8 mouse cellular contexts compared by ENCODE assay signal in genomic region chr1:134062411-134063085, GRCm38 (mm10). TPM values are rescaled to one million over a fixed set of nuclear protein-coding genes. Genes with fewer than 3 reads are reported as not detected.
A peak's percentile ranks its signal among the peaks of the same experiment; 100 is the strongest.
DNase-seq lines count a peak whose midpoint lies in the region; ATAC-seq and TF ChIP-seq lines count a peak whose summit lies in the region.

No protein-coding gene starts in this region.

- TF ChIP-seq CTCF in lung, adult 2 months (IDR thresholded peaks at IDR 0.05; ENCODE audit: insufficient read depth, low read length), result no peak

- no peaks in the 10 kb centered on the region for H3K9me3 ChIP-seq in embryonic facial prominence, embryonic 12.5 days
- H3K9me3 ChIP-seq in hindbrain, embryonic 11.5 days (ENCODE audit: control insufficient read depth, low read length), result no peaks in the 10 kb centered on the region

- ATAC-seq in embryonic facial prominence, embryonic 12.5 days (ENCODE audit: insufficient number of reproducible peaks, insufficient read depth, low FRiP score, low TSS enrichment), result no peak
- ATAC-seq in hindbrain, embryonic 11.5 days (ENCODE audit: low FRiP score), result peak; percentile 59
- no peak for ATAC-seq in inflammation-experienced regulatory T-cells, adult 6 months

- H3K27ac ChIP-seq in embryonic facial prominence, embryonic 12.5 days, result peak overlapping the region; percentile 95
- H3K27ac ChIP-seq in hindbrain, embryonic 11.5 days (ENCODE audit: low read depth, low read length), result peak overlapping the region; percentile 99
- 0 out of 2 replicates have a peak overlapping the region, but pooled peaks have one; percentile 81 for H3K27ac ChIP-seq in macrophage

- H3K9ac ChIP-seq in embryonic facial prominence, embryonic 12.5 days, result peak overlapping the region; percentile 40; the same call in 1 of the 2 replicates
- H3K9ac ChIP-seq in hindbrain, embryonic 11.5 days (ENCODE audit: low read depth, low read length), result peak overlapping the region; percentile 51

- H3K27me3 ChIP-seq in embryonic facial prominence, embryonic 12.5 days, result no peaks in the 10 kb centered on the region
- no peaks in the 10 kb centered on the region for H3K27me3 ChIP-seq in hindbrain, embryonic 11.5 days (ENCODE audit: control insufficient read depth, insufficient read depth, low read length)

- H3K4me1 ChIP-seq in lung, adult 2 months (ENCODE audit: control insufficient read depth, insufficient read depth, low read length), result peaks cover 56% of the 10 kb centered on the region
- peaks cover 70% of the 10 kb centered on the region for H3K4me1 ChIP-seq in embryonic facial prominence, embryonic 12.5 days
- H3K4me1 ChIP-seq in hindbrain, embryonic 11.5 days (replicated peaks; ENCODE audit: control insufficient read depth, insufficient read depth, low read length), result peaks cover 40% of the 10 kb centered on the region

- no peaks in the 10 kb centered on the region for H3K79me2 ChIP-seq in macrophage (ENCODE audit: inconsistent target)

- no peak for TF ChIP-seq POLR2A in lung, adult 2 months (IDR thresholded peaks at IDR 0.05; ENCODE audit: borderline replicate concordance, extremely low read depth, low read depth, low read length)

- H3K4me2 ChIP-seq in embryonic facial prominence, embryonic 12.5 days (replicated peaks), result peak overlapping the region; percentile 41
- peak overlapping the region; percentile 36 for H3K4me2 ChIP-seq in hindbrain, embryonic 11.5 days (replicated peaks; ENCODE audit: low read depth, low read length)

- H3K36me3 ChIP-seq in embryonic facial prominence, embryonic 12.5 days, result no peaks in the 10 kb centered on the region
- H3K36me3 ChIP-seq in hindbrain, embryonic 11.5 days (ENCODE audit: control insufficient read depth, insufficient read depth, low read length), result no peaks in the 10 kb centered on the region
- H3K36me3 ChIP-seq in macrophage (ENCODE audit: inconsistent target), result no peaks in the 10 kb centered on the region

- peak overlapping the region; percentile 18 for H3K4me3 ChIP-seq in lung, adult 2 months (replicated peaks; ENCODE audit: extremely low read depth, low read depth, low read length)
- H3K4me3 ChIP-seq in embryonic facial prominence, embryonic 12.5 days, result no peak overlapping the region
- no peak overlapping the region for H3K4me3 ChIP-seq in hindbrain, embryonic 11.5 days (ENCODE audit: low read depth, low read length)
- no peak overlapping the region for H3K4me3 ChIP-seq in macrophage (ENCODE audit: inconsistent target)

- 28% methylated on average over 11 of the region's 11 CpGs for WGBS in lung, adult 2 months
- WGBS in embryonic facial prominence, embryonic 12.5 days, result 11% methylated on average over 11 of the region's 11 CpGs
- WGBS in hindbrain, embryonic 11.5 days, result 7% methylated on average over 11 of the region's 11 CpGs
- 55% methylated on average over 11 of the region's 11 CpGs for WGBS in macrophage (ENCODE audit: missing documents)

- no peak for DNase-seq in lung, adult 2 months
- no peak for DNase-seq in lung, postnatal 36 days
- DNase-seq in hindbrain, embryonic 11.5 days (ENCODE audit: low spot score), result no peak
- no peak for DNase-seq in ovary, postnatal 14 days (ENCODE audit: low spot score)
- DNase-seq in yolk sac, embryonic 10.5 days (ENCODE audit: low spot score), result no peak

RNA-seq across cellular contexts. Expression of gene Btg2, which starts 16.4 kb away (rescaled TPM):
- 75.9 and 109 TPM in 2 replicates for polyA plus RNA-seq in lung, adult 2 months (2012; rRNA removed)
- polyA plus RNA-seq in embryonic facial prominence, embryonic 12.5 days (2016; fragmentation: Nextera tagmentation; extraction: Ambion mirVana), result 34.2 and 37.5 TPM in 2 replicates
- 107 and 108 TPM in 2 replicates for polyA plus RNA-seq in hindbrain, embryonic 11.5 days (2014; fragmentation: Nextera tagmentation; extraction: Ambion mirVana)
- 100 to 1,000 TPM in 8 of 26 experiments, 10 to 100 TPM in 17, 1 to 10 TPM in 1; 3.8 to 604 (median 54.5) TPM for total RNA-seq in macrophage (2018; cell fraction: chromatin; rRNA removed)
- 100 to 1,000 TPM in 15 of 26 experiments, 10 to 100 TPM in 10, 1 to 10 TPM in 1; 9.1 to 625 (median 124) TPM for total RNA-seq in macrophage (2018; cell fraction: cytosol; rRNA removed)
- total RNA-seq in macrophage (2018; cell fraction: nucleus; rRNA removed), result 1,000 to 10,000 TPM in 1 of 26 experiments, 100 to 1,000 TPM in 16, 10 to 100 TPM in 9; 15.8 to 1,019 (median 166) TPM
- polyA plus RNA-seq in macrophage (2018), result 3.9 to 21.4 TPM (median 6.0 TPM) in 3 replicates
- 100 to 1,000 TPM; 168 to 251 (median 221) TPM for polyA plus RNA-seq in inflammation-experienced regulatory T-cells, adult 6 months (2017; shearing (Covaris generic))

RNA-seq across cellular contexts. Expression of gene Fmod, which starts 25.5 kb away (rescaled TPM):
- 7.9 and 14.2 TPM in 2 replicates for polyA plus RNA-seq in lung, adult 2 months (2012; rRNA removed)
- 6.2 and 7.2 TPM in 2 replicates for polyA plus RNA-seq in embryonic facial prominence, embryonic 12.5 days (2016; fragmentation: Nextera tagmentation; extraction: Ambion mirVana)
- polyA plus RNA-seq in hindbrain, embryonic 11.5 days (2014; fragmentation: Nextera tagmentation; extraction: Ambion mirVana), result 7.0 and 10.1 TPM in 2 replicates
- total RNA-seq in macrophage (2018; cell fraction: chromatin; rRNA removed), result 1 to 10 TPM in 1 of 26 experiments, under 1 TPM in 1, not detected in 24; 0.16 to 9.7 TPM
- total RNA-seq in macrophage (2018; cell fraction: cytosol; rRNA removed), result not detected
- total RNA-seq in macrophage (2018; cell fraction: nucleus; rRNA removed), result 1 to 10 TPM in 1 of 26 experiments, not detected in 25; 1.2 TPM
- polyA plus RNA-seq in macrophage (2018), result not detected in 3 replicates
- polyA plus RNA-seq in inflammation-experienced regulatory T-cells, adult 6 months (2017; shearing (Covaris generic)), result not detected

RNA-seq across cellular contexts. Expression of gene Chit1, which starts 48.5 kb away (rescaled TPM):
- polyA plus RNA-seq in lung, adult 2 months (2012; rRNA removed), result 14.1 TPM in 1 of 2 replicates, not detected in the other
- polyA plus RNA-seq in embryonic facial prominence, embryonic 12.5 days (2016; fragmentation: Nextera tagmentation; extraction: Ambion mirVana), result not detected in 2 replicates
- not detected in 2 replicates for polyA plus RNA-seq in hindbrain, embryonic 11.5 days (2014; fragmentation: Nextera tagmentation; extraction: Ambion mirVana)
- total RNA-seq in macrophage (2018; cell fraction: chromatin; rRNA removed), result not detected
- total RNA-seq in macrophage (2018; cell fraction: cytosol; rRNA removed), result not detected
- not detected for total RNA-seq in macrophage (2018; cell fraction: nucleus; rRNA removed)
- not detected in 3 replicates for polyA plus RNA-seq in macrophage (2018)
- polyA plus RNA-seq in inflammation-experienced regulatory T-cells, adult 6 months (2017; shearing (Covaris generic)), result not detected
